Mouse (Mus musculus) forebrain, embryonic 14.5 days (tissue): ENCODE results near the gene Banf1. TPM values are rescaled to one million over a fixed set of nuclear protein-coding genes. Genes with fewer than 3 reads are reported as not detected.
"Not testable (repeated sequence)": the region's sequence is repeated elsewhere in the genome, so short reads cannot be mapped to it uniquely, and the experiment has no call there.

Experiments used
- ATAC-seq: fragments of 200-750 bp; cut with Nextera tagmentation; 2 replicates; pipeline ENCODE4 v1.8.0; 2017; ENCODE audit warnings: mild to moderate bottlenecking, moderate library complexity
- DNase-seq: peaks from one replicate; pipeline ENCODE4 v3.0.0-alpha.2; 2015; ENCODE audit warnings: low spot score
- H3K27ac ChIP-seq: fragments of 300-500 bp; sonication (generic); 2 replicates; pipeline ENCODE4 v1.5.1; 2014; ENCODE audit warnings: low read depth, mild to moderate bottlenecking, control low read depth, low read length, moderate library complexity
- H3K27me3 ChIP-seq: fragments of 300-500 bp; sonication (generic); replicated peaks from 2 replicates; pipeline ENCODE4 v1.6.1; 2014; ENCODE audit warnings: low read length, control low read depth, mixed read lengths; ENCODE audit not compliant: control insufficient read depth, insufficient read depth
- H3K36me3 ChIP-seq: fragments of 300-500 bp; sonication (generic); 2 replicates; pipeline ENCODE4 v1.6.1; 2014; ENCODE audit warnings: low read length, control low read depth; ENCODE audit not compliant: control insufficient read depth, insufficient read depth
- H3K4me1 ChIP-seq: fragments of 300-500 bp; sonication (generic); 2 replicates; pipeline ENCODE4 v1.6.1; 2014; ENCODE audit warnings: antibody characterized with exemption, low read length, control low read depth; ENCODE audit not compliant: control insufficient read depth, insufficient read depth
- H3K4me2 ChIP-seq: fragments of 300-500 bp; sonication (generic); 2 replicates; pipeline ENCODE4 v1.6.1; 2014; ENCODE audit warnings: mild to moderate bottlenecking, control low read depth, low read length
- H3K4me3 ChIP-seq: fragments of 300-500 bp; sonication (generic); 2 replicates; pipeline ENCODE4 v1.5.1; 2014; ENCODE audit warnings: low read depth, low read length, control low read depth
- H3K9ac ChIP-seq: fragments of 300-500 bp; sonication (generic); 2 replicates; pipeline ENCODE4 v1.6.1; 2014; ENCODE audit warnings: mild to moderate bottlenecking, low read length, control low read depth, moderate library complexity
- H3K9me3 ChIP-seq: fragments of 300-500 bp; sonication (generic); replicated peaks from 2 replicates; pipeline ENCODE4 v1.6.1; 2016; ENCODE audit warnings: low read length, control low read depth, mixed read lengths; ENCODE audit not compliant: control insufficient read depth
- WGBS: fragments of 180-500 bp; shearing (Covaris S2); extraction: QIAGEN DNeasy Blood & Tissue Kit; methylation state at CpG from one replicate; pipeline ENCODE4 v1.1.7; 2014; 5-methylcytosine and 5-hydroxymethylcytosine counted together
- polyA plus RNA-seq: library from polyadenylated mRNA; unstranded; fragments of >200 nt; fragmentation: Nextera tagmentation; extraction: Ambion mirVana; gene quantifications from 2 replicates; pipeline ENCODE4 v1.2.1, GENCODE M21; 2014

Gene Banf1
- polyA plus RNA-seq, 1 experiment from 2014 or later = 471 TPM

GRCm38 (mm10) chr19:5366175-5367052, 554 bp downstream of the Banf1 start, which contains the start of gene Eif1ad:
Eif1ad (plus strand) TSS chr19:5366741.
- H3K27me3 ChIP-seq = no peaks in the 10 kb centered on the region
- WGBS = under 1% methylated on average over 72 of the region's 92 CpGs

GRCm38 (mm10) chr19:5365751-5366150, 1.2 kb downstream of the Banf1 start:
- no peak for DNase-seq
- ATAC-seq = no peak
- peak overlapping the region; percentile 89 for H3K4me2 ChIP-seq
- no peaks in the 10 kb centered on the region for H3K27me3 ChIP-seq
- peak overlapping the region; percentile 85 for H3K9ac ChIP-seq
- WGBS = 14% methylated on average over 11 of the region's 11 CpGs
- no peaks in the 10 kb centered on the region for H3K9me3 ChIP-seq
- peak overlapping the region; percentile 92 for H3K27ac ChIP-seq
- H3K36me3 ChIP-seq = peaks cover 43% of the 10 kb centered on the region
- H3K4me1 ChIP-seq = peaks cover 13% of the 10 kb centered on the region
- peak overlapping the region; percentile 97 for H3K4me3 ChIP-seq

More at GRCm38 (mm10) chr19:5366175-5367052, 554 bp downstream of the Banf1 start, which contains the start of gene Eif1ad:
- Histone ChIP-seq H3K9ac (peak within 1 kb of the TSS; percentile 85), H3K4me3 (peak within 1 kb of the TSS; percentile 97), H3K4me1 (peaks cover 13% of the 10 kb centered on the region), H3K4me2 (peak within 1 kb of the TSS; percentile 89), H3K9me3 (no peaks in the 10 kb centered on the region), H3K36me3 (peaks cover 48% of the 10 kb centered on the region), H3K27ac (peak within 1 kb of the TSS; percentile 92)
- DNase-seq (peak; percentile 99), ATAC-seq (peak; percentile 96)

GRCm38 (mm10) chr19:5364124-5364523, 2.8 kb downstream of the Banf1 start:
- no peak for DNase-seq
- peaks cover 13% of the 10 kb centered on the region for H3K4me1 ChIP-seq
- 92% methylated on average over 2 of the region's 2 CpGs for WGBS

DNA sequence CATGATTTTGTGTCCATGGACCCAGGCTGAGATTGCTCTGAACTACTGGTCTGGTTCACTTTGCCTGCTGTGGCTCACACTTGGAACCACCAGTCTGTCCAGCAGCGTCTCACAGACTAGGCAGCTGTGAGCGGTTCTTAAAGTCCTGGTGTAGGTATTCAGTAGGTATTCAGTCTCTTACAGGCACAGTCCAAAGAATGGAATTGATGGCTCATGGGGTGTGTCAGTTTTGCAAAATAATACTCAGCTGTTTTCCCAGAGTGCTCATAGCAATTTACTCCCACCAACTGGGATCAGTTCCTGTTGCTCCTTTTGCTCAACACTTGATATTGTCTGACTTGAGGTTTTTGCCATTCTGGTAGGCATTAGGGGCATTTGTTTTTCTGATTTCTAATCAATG, 4.8 kb downstream of the Banf1 start:
- Histone ChIP-seq H3K9ac (no peak overlapping the region), H3K4me1 (peaks cover 5% of the 10 kb centered on the region), H3K9me3 (no peaks in the 10 kb centered on the region), H3K4me2 (no peak overlapping the region), H3K36me3 (peaks cover 17% of the 10 kb centered on the region), H3K27me3 (no peaks in the 10 kb centered on the region), H3K27ac (no peak overlapping the region), H3K4me3 (no peak overlapping the region)
- 78% methylated on average over 2 of the region's 2 CpGs for WGBS
- DNase-seq = no peak
- ATAC-seq = no peak

More at GRCm38 (mm10) chr19:5364124-5364523, 2.8 kb downstream of the Banf1 start:
- Histone ChIP-seq H3K27ac (no peak overlapping the region), H3K9me3 (no peaks in the 10 kb centered on the region), H3K27me3 (no peaks in the 10 kb centered on the region), H3K4me2 (no peak overlapping the region), H3K36me3 (peaks cover 27% of the 10 kb centered on the region), H3K4me3 (no peak overlapping the region), H3K9ac (no peak overlapping the region)
- ATAC-seq = no peak

- Histone ChIP-seq H3K4me1 (no peaks in the 10 kb centered on the region), H3K36me3 (no peaks in the 10 kb centered on the region), H3K4me3 (no peak overlapping the region), H3K9ac (no peak overlapping the region), H3K9me3 (no peaks in the 10 kb centered on the region), H3K4me2 (no peak overlapping the region), H3K27me3 (no peaks in the 10 kb centered on the region), H3K27ac (no peak overlapping the region)
- DNase-seq (no peak), ATAC-seq (no peak)
- no CpG with 5 or more reads among the region's 1 CpGs for WGBS
Observed at GRCm38 (mm10) chr19:5356080-5356479, 10.9 kb downstream of the Banf1 start.

GRCm38 (mm10) chr19:5353609-5354008, 13.4 kb downstream of the Banf1 start:
- WGBS = 69% methylated on average over 2 of the region's 2 CpGs
- no peaks in the 10 kb centered on the region for H3K36me3 ChIP-seq
- H3K9ac ChIP-seq = no peak overlapping the region
- no peak overlapping the region for H3K27ac ChIP-seq
- peaks cover 4% of the 10 kb centered on the region; the same call in 1 of the 2 replicates for H3K4me1 ChIP-seq
- H3K4me3 ChIP-seq = no peak overlapping the region
- ATAC-seq (no peak), DNase-seq (no peak)
- H3K27me3 ChIP-seq = no peaks in the 10 kb centered on the region
- H3K4me2 ChIP-seq = no peak overlapping the region
- H3K9me3 ChIP-seq = no peaks in the 10 kb centered on the region

GRCm38 (mm10) chr19:5349502-5349873, 17.5 kb downstream of the Banf1 start, which contains the start of gene Cst6:
Cst6 (minus strand) TSS chr19:5349574.
- 64% methylated on average over 6 of the region's 6 CpGs for WGBS
- not testable (repeated sequence) for DNase-seq, H3K36me3 ChIP-seq, H3K9me3 ChIP-seq, ATAC-seq, H3K27me3 ChIP-seq, H3K4me1 ChIP-seq, H3K27ac ChIP-seq
- Histone ChIP-seq H3K9ac (peak within 1 kb of the TSS; percentile 68), H3K4me3 (peak within 1 kb of the TSS; percentile 27), H3K4me2 (peak within 1 kb of the TSS; percentile 65)

DNA sequence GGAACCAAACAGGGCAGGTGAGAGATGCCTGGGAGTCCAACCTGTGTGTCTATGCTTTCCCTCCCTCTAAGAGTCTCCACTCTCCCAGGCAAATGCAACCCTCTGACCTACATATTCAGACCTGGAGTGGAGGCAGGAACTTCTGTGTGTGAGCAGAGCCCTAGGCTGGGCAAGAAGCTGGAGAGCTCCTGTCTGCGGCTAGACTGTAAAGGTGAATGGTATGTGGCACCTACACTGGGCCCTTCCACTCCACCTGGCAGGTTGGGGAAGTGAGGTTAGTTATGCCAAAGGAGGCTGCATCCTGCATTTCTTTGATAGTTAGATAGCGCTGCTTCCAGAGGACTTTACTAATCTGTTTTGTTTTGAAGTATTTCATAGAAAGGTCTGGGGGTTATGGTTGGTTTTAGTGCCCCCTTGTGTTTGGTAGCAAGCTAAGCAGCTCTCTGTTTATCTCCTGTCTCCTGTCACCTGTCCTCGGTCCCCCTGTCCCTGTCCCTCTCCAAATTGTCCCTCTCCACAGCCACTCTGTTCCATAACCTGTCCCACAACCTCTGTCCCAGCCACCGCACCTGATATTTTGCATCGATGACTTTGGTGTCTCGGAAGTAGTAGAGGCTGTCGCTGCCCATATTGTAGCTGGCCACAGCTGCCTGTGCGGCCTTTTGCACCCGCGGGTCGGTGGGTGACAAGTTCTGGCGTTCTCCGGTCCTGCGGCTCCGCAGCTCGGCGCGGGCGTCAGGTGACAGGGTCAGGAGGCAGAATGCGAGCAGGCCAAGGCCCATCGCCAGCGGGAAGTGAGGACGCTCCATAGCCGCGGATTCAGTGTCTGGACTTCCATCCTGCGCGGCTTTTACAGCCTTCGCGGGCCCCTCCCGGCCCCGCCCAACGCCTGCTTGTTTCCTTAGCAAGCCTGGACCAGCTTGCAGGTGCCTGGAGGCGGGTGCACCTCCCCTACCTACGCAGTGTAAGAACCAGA, 18.2 kb downstream of the Banf1 start:
- DNase-seq = peak; percentile 64
- ATAC-seq = 0 out of 2 replicates have a peak, but pooled peaks have one; percentile 29
- Histone ChIP-seq H3K4me3 (peak overlapping the region; percentile 27), H3K36me3 (no peaks in the 10 kb centered on the region), H3K9ac (peak overlapping the region; percentile 68), H3K27ac (no peak overlapping the region), H3K27me3 (no peaks in the 10 kb centered on the region), H3K9me3 (no peaks in the 10 kb centered on the region), H3K4me2 (peak overlapping the region; percentile 65), H3K4me1 (peaks cover 4% of the 10 kb centered on the region; the same call in 1 of the 2 replicates)
- 5% methylated on average over 34 of the region's 34 CpGs for WGBS
